Mouse (Mus musculus) R1 (cell line): Measurements from ENCODE around the gene Bcl7b.
A peak's percentile ranks its signal among the peaks of the same experiment; 100 is the strongest.

ENCODE experiments used
- DNase-seq: peaks from one replicate; pipeline ENCODE4 v3.0.0-alpha.2; 2018; ENCODE audit warnings: low read depth, low spot score

Bcl7b gene

DNA sequence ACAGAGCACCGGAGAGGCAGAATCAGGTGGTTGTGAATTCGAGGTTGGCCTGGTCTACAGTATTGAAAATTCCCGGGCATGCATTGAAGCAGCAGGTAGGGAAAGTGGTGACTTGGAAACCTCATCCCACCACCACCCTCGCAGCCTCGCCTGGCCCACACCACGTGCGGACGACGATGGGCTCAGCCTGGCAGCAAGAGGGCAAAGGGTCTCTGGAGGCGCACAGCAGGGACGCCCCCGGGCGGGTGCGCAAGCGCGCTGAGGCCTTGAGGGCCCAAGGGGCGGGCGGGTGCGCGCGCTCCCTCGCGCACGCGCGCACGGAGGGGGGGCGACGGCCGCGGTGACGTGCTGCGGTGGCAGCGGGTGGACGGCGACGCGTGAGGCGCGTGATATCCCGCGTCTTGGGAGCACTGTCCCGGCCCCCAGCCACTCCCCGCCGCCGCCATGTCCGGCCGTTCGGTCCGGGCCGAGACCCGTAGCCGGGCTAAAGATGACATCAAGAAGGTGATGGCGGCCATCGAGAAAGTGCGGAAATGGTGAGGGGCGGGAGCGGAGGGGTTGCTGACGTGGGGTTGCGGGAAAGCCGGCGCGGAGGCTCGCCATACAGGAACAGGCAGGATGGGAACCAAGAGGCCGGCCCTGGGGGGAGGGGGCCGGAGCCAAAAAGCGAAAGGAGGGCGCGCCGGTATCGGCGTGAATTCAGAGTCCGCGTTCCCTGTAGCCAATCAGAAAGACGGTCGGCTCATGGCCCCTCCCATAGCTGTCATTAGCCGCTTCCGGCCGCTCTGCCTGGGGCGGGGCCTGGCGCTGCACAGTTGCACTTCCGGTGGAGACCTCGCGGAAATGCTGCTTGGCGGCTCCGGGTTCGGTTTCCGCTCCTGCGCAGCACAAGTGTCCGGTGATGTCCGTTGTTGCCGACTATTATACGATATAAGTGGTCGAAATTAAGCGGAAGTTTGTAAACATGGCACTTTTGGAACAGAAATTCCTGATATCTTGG lies at the start of gene Bcl7b:
Bcl7b (plus strand) TSS at position 221 of the 1,000 bp plus-strand sequence.
- peak; percentile 98 for DNase-seq

DNA sequence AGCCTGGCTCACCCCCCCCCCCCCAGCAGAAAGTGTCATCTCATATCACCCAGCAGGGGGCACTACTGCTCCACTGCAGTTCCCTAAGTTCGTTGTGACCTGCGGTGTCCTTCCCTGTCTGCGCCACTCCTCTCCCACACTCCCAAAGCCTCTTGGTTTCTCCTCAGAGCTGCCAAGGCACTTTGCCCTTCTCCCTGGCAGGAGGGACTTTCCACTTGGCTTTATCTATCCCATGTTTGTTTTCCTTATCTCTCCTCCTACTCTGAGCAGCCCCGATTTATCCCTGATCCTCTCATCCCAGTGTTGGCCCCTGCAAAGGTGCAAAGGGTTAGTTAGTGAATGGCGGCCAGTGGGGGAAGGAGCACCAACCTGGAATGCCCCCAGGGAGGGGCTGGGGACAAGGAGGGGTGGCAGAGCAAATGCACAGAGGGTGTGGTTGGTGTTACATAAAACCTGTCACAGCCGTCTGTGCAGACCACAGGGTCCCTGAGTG lies 49.4 kb upstream of the Bcl7b start:
- peak; percentile 74 for DNase-seq

DNA sequence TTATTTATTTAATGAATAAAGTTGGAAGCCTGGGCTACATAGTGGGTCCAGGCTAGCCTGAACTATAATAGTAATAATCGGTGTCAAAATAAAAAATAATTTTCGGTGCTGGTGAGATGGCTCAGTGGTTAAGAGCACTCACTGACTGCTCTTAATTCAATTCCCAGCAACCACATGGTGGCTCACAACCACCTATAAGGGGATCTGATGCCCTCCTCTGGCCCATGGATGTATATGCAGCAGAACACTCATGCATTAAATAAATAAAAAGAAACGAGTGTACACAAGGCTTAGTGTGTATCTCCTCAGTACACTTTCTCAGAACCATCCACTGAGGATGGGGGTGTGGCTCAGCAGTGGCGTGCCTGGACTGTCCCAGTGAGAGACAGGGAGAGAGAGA lies 47.3 kb upstream of the Bcl7b start:
- DNase-seq = peak; percentile 59

DNA sequence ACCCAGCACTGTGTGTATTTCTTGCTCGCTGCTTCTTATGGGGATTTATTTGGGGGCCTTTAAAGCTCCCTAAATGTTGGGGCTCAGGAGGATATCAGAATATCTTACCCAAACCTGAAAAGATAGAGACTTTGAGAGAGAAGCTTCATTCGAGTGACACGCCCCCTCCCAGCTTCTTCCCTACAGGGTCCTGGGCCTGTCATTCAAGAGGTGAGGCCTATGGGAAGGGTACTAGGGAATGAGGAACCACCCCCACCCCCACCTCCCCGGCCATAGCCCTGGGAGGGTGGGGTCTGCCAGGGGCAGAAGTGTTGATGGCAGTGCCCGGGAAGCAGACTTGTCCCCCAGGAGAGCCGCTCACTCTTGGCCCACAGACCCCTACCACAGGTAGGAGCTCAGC lies 42.0 kb upstream of the Bcl7b start:
- DNase-seq = peak; percentile 70

DNA sequence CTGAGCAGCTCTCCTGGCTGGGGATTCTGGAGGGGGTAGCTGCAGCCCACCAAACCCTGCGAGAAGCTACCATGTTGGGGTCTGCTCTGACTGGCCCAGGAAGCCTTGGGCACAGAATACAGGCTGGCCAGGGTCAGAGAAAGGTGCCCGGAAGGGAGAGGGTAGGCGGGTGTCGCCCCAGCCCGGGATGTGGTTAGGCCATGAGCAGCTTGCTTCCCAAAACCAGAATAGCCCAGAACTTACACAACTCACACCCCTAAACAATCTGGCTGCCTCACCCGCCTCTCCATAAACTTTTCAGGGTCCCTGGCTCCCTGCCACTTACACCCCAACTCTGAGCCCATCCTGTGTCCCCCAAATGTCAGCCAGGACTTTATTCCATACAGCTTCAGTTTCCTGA lies 40.4 kb upstream of the Bcl7b start:
- no peak for DNase-seq

DNA sequence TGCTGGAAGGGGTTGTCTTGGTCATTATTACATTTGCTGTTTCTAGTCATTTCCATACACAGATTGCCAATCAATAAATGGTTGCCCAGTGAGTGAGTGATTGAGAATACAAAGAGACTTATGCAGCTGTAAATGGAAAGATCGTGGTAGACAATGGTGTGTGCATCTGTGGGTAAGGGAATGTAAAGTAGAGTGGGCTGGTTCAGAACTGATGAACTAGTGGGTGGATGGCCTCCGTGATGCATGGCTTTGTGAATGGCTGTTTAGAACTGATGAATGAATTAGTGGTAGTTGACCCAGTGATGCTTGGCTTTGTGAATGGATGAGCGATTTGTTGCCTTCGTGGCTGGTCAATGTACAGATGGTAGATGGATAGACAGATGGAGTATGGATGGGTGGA lies 38.3 kb upstream of the Bcl7b start:
- DNase-seq = no peak

DNA sequence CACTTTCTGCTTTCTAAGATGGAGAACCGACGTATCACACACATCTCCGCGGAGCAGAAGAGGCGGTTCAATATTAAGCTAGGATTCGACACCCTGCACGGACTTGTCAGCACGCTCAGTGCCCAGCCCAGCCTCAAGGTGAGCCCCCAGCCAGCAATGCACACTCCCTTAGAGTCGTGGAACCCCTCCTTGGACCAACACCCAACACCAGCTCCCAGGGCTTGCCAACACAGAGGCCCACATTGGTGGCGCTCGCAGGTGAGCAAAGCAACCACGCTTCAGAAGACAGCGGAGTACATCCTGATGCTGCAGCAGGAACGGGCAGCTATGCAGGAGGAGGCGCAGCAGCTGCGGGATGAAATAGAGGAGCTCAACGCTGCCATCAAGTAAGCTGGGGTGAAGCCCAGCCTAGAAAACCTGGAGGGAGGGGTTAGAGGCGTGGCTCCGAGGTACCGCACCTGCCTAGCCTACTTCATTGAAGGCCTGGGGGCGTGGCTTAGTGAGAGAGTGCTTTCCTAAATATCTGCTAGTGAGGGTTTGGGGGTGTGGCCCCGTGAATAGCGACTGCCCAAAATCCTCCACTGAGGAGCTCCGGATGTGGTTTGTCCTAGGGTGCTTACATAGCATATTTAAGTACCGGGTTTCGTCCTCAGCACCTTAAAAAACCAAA lies 34.2 kb upstream of the Bcl7b start:
- DNase-seq = peak; percentile 98

DNA sequence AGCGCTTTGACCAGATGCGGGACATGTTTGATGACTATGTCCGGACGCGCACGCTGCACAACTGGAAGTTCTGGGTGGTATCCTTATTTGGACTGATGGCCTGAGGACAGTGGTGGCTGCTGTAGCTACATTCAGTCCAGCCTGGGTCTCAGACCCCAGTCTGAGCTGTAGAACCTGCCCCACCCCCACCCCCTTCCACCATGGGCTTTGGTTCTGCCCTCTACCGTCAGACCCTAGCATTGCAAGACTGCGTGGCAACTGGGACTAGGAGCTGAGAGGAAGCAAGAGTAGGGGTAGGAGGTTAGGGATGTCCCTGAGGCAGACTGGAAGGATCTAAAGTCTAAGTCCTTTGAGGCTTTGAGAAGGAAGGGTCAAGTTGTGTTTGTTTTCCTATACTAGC lies 33.5 kb upstream of the Bcl7b start:
- peak; percentile 87 for DNase-seq

DNA sequence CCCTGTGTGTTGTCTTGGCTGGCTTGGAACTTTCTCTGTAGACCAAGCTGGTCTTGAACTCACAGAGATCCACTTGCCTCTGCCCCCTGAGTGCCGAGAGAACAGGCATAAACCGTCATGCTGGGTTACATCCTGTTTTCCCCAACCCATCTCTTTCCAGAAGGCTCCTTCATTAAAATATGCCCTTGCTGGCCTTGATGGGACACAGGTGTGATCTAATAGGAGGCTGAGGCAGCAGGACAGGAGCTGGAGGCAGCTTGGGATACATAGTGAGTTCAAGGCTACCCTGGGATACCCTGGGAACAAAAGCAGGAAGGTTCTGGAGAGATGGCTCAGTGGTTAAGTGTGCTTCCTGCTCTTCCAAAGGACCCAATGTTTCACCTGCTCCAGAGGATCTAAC lies 28.2 kb upstream of the Bcl7b start:
- DNase-seq = no peak

DNA sequence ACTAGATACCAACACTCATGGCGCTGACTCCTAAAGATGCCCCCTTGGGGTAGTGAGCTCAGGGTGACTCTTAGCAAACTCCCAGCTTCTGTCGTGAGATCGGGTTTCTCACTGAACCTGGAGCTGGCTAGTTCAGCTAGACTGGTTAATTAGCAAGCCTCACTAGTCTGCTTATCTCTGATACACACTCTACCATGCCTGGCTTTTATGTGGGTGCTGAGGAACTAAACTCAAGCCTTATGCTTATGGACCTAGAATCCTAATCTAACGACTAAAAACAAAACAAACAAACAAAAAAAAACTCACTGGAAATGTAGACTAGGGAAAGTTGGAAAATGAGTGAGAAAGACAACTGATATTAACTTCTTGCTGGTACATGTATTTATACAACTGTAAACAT lies 23.6 kb upstream of the Bcl7b start:
- no peak for DNase-seq

DNA sequence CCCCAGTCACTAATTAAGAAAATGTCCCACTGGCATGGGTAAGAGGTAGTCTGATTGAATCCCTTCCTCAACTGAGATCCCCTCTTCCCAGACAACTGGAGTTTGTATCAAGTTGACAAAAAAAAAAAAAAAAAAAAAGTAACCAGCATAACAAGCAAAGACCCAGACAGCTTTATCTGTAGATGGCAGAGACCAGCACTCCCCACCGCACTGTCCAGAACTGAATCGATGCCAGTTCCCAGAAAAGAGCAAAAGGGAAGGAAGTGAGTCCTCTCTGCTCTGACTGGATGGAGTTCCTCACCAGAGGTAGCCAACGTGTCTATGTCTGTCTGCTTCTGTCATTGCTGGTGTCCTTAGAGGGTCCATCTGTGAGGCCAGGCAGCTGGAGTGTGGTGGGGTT lies 22.6 kb upstream of the Bcl7b start:
- DNase-seq = no peak

DNA sequence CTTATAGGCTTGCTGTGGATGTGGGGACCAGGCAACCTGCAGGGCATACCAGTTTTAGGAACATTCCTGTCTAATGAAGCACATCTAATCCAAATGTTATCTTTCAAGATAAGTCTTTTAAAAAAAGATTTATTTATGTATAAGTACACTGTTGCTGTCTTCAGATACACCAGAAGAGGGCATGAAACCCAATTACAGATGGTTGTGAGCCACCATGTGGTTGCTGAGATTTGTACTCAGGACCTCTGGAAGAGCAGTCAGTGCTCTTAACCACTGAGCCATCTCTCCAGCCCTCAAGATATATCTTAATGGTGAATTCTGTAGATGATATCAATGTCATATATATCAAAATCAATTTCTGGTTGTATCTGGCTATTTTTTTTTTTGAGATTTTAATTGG lies 22.1 kb upstream of the Bcl7b start:
- DNase-seq = no peak

DNA sequence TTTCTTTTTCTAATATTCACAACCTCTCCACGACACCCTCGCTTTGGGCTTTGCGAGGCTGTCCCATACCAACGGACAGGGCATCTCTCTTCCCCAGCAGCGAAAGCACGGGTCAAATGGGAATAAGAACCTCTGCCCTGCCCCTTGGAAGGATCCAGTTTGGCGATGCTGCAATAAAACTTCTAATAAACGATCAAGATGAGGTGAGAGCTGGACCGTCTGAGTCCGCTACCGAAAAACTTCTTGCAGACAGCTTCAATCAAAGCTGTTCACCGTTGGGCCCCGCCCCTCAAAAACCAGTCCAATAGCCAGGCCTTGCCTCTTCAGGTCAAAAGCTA lies 19.4 kb upstream of the Bcl7b start:
- no peak for DNase-seq

DNA sequence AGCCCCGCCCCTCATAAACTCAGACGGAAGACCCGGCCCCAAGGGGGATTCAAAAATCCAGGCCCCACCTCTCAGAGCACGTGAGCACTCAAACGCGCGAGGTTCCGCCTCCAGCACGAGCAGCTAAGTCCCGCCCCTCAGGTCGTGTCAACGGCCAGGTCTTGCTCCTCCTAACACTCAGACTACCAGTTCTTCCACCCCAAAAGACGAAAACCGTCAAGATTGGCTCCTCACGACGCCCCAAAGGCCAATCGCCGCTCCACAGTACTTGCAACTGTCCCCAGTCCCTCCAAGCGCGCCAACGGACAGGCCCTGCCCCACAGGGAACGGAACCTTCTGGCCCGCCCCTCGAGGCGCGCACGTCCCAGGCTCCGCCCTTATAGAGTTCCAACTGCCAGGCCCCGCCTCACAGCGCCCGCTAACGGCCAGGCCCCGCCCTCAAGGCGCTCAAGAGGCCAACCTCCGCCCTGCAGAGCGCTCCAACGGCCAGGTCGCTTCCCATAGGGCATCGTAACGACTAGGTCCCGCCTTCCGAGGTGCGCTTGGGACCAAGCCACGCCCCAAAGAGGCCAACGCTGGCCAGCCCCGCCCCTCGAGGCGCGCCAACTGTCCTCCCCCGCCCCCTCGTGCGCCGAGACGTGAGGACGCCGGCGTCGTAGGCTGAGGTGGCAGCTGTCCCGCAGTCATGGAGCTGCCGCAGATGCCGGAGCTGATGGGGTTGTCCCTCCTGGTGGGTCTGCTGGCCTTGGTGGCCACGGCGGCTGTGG lies 18.8 kb upstream of the Bcl7b start, which contains the start of gene Tbl2:
Tbl2 (plus strand) TSS at position 605 of the 767 bp plus-strand sequence.
- DNase-seq = peak; percentile 100

DNA sequence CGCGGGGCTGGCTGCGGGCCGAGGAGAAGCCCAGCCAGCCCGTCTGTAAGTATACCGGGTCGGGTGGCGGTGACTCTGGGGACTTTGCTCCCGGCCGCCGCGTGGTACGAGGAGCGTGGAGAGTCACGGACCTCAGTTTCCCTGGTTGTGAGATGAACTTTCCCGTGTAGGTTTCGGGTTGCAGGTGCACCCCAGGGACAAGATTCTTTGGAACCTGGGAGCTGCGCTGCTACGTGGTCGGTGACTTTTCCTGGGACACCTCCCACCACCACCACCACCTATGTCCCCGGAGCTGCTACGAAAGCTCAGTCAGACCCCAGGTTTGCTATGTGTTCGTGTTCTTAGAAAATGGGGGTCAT lies 18.3 kb upstream of the Bcl7b start:
- DNase-seq = no peak

DNA sequence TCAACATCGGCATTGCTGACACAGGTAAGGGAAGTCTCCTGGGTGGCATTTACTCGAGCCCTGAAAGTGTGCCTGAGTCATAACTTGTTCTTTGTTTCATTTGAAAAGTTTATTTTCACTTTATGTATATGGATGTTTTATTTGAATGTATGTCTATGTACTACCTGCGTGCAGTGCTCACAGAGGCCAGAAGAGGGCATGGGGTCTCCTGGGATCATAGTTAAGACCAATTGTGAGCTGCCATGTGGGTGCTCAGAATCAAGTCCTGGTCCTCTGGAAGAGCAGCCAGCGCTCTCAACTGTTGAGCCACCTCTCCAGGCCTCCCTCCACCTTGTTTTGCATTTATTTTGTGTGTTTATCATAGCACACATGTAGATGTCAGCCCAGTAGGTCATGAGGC lies 11.6 kb upstream of the Bcl7b start:
- peak; percentile 64 for DNase-seq

DNA sequence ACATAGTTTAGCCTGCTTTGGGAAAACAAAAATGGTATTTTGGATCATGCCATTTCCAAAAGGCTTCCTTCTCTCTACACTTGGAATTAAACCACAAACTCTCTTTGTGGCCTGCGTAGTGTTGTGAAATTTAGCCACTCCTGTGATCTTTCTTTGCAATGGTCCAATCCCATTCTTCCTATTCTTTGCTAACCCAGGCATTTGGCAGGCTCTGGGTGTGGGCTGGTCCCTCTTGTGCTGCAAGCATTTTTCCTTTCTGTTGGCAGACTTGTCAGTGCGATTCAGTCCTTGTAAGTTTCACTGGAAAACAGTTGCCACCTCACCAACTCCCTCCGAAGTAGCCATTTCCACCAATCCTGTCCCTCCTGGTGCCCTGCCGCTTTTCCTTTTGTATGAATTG lies 6.9 kb upstream of the Bcl7b start:
- DNase-seq = no peak

DNA sequence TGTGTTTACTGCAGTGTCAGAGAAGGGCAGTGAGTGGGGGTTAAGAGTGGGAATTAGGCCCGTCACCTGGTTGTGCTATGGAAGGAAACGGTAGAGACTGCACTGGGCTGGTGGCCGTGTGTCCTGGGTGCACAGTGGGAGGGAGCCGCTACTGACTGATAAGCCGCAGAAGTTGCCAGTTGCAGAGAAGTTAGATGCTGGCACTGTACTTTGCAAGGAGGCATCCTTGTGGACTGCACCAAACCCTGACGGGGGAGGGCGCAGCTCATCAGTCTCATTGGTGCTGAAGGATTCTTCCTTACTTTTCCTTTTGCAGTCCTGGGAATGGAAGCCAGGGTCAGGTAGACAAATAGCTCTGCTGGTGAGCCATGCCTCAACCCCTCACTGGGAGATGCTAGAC lies 6.4 kb upstream of the Bcl7b start:
- DNase-seq = peak; percentile 34

DNA sequence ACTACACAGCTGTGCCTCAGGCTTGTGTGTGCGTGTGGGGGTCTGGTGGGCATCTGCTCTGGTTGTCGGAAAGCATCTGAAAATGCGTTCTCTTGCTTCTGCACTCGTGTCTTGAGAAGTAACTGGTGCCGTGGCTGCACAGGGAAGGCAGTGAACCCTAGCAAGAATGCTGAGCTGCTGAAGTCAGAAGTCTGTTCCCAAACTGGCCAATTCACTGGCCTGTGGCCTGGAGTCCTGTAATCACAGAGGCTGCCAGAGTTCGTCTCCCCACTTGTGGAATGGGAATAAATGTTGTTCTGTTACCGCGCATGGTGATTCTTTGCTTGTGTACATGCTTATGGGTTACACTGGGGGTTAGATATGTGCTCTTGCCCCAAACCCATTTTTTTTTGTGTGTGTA lies 5.7 kb upstream of the Bcl7b start:
- no peak for DNase-seq

DNA sequence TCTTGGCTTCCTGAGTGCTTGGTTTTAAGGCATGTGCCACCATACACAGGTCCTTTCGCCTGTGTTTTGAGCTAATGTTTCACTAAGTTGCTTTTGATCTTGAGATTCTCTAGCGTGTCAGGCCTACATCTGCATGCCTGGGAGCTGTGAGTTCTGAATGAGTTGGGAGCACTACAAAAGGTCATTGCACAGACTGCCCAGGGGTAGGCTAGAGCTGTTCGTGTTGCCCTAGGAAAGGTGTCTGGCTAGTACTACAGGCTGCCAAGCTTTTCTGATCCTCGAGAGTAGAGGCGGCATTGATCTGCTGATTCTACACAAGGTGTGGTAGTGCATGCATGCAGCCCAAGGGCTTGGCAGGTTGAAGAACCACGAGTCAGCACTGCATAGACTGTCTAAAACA lies 5.3 kb upstream of the Bcl7b start:
- DNase-seq = no peak

DNA sequence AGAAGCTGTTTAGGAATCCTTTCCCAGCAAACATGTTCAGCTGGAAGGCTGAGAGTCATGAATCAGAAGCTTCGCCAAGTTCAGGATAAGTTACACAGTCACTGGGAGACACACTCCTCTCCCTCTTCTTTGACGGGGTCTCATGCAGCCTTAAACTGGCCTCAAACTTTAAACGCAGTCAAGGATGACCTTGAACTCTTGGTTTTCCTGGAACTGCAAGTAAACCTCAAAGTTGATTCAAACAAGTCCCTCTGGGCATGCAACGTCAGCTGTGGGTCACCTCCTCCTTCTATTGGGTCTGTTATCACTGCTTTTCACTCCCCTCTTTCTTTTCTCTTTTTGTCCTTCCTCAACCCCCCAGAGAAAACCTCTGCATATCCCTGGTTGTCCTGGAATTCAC lies 1.2 kb upstream of the Bcl7b start:
- peak; percentile 45 for DNase-seq

DNA sequence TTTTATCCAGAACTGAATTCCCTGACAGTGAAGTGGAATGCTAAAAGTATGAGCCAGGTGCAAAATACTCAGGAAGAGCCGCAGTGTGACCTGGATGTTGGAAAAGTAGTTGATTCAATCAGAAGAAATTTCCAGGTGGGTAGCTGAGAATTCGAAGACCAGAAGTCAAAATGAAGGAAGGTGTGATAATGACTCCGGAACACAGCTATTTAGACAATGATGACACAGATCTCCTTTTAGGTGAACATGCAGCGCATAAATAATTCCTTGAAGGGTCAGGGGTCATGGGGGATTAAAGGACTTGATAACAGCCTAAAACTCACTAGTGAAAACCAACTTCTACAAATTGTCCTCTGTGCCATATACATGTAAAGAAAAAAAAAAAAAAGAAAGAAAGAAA lies 614 bp upstream of the Bcl7b start:
- DNase-seq = peak; percentile 51
